Mouse (Mus musculus): ENCODE measurements around the gene Dnase1.
"Not testable (repeated sequence)": the region's sequence is repeated elsewhere in the genome, so short reads cannot be mapped to it uniquely, and the experiment has no call there.

Dnase1 gene

GRCm38 (mm10) chr16:4045524-4045923, 8.8 kb downstream of the Dnase1 start:
- no peak for DNase-seq (ENCODE audit: low spot score)

GRCm38 (mm10) chr16:4052601-4053000, 15.9 kb downstream of the Dnase1 start:
- no peak for DNase-seq (ENCODE audit: low spot score)

- DNase-seq (ENCODE audit: low spot score), result no peak
Measured at GRCm38 (mm10) chr16:4053811-4054210, 17.1 kb downstream of the Dnase1 start.

- no peak for DNase-seq (ENCODE audit: low spot score)
Measured at GRCm38 (mm10) chr16:4064945-4065344, 28.2 kb downstream of the Dnase1 start.

GRCm38 (mm10) chr16:4068588-4068987, 31.8 kb downstream of the Dnase1 start:
- no peak for DNase-seq (ENCODE audit: low spot score)

GRCm38 (mm10) chr16:4074297-4074696, 37.6 kb downstream of the Dnase1 start:
- DNase-seq (ENCODE audit: low spot score), result no peak

- DNase-seq (ENCODE audit: low spot score), result no peak
Measured at GRCm38 (mm10) chr16:4074836-4075235, 38.1 kb downstream of the Dnase1 start.

- peak; percentile 93 for DNase-seq (ENCODE audit: low spot score)
Measured at GRCm38 (mm10) chr16:4077384-4078061, 40.8 kb downstream of the Dnase1 start, which contains the start of gene Trap1. Gene Trap1, minus strand, starts transcription at chr16:4077827.

- not testable (repeated sequence) for DNase-seq (ENCODE audit: low spot score)
Measured at GRCm38 (mm10) chr16:4078302-4078701, 41.6 kb downstream of the Dnase1 start.

- DNase-seq (ENCODE audit: low spot score), result no peak
Measured at GRCm38 (mm10) chr16:4079656-4080055, 42.9 kb downstream of the Dnase1 start.

GRCm38 (mm10) chr16:4080419-4080818, 43.7 kb downstream of the Dnase1 start:
- not testable (repeated sequence) for DNase-seq (ENCODE audit: low spot score)

- DNase-seq (ENCODE audit: low spot score), result no peak
Measured at GRCm38 (mm10) chr16:4085051-4085450, 48.3 kb downstream of the Dnase1 start.

- DNase-seq (ENCODE audit: low spot score), result no peak
Measured at GRCm38 (mm10) chr16:4085851-4086387, 49.2 kb downstream of the Dnase1 start.

GRCm38 (mm10) chr16:4087214-4087913, 50.6 kb downstream of the Dnase1 start:
- DNase-seq (ENCODE audit: low spot score), result no peak
